Mouse (Mus musculus) heart, adult 2 months (tissue): Measurements from ENCODE around the gene Clec18a.

Experiments
- CTCF ChIP-seq: fragments of 200-600 bp; IDR thresholded peaks from 2 replicates; pipeline ENCODE4 v1.8.1; 2022; ENCODE audit warnings: antibody characterized with exemption, mild to moderate bottlenecking, moderate library complexity
- EP300 ChIP-seq: fragments of 200-500 bp; IDR thresholded peaks from 2 replicates; pipeline ENCODE4 v1.6.1; 2011; ENCODE audit warnings: low read depth, low read length, control low read depth; ENCODE audit not compliant: insufficient read depth
- POLR2A ChIP-seq: fragments of 200-500 bp; IDR thresholded peaks from 2 replicates; pipeline ENCODE4 v1.6.1; 2011; ENCODE audit warnings: mild to moderate bottlenecking, low read depth, low read length, control low read depth; ENCODE audit not compliant: insufficient read depth

- TF ChIP-seq CTCF (no peak), POLR2A (no peak), EP300 (no peak)
These were observed 58.0 kb downstream of the Clec18a start for GRCm38 (mm10) chr8:111034276-111034675.
